Mouse (Mus musculus) embryonic fibroblast, embryonic 13.5 days (primary cell): ENCODE results near the gene Lamc3.

Experiments
- CTCF ChIP-seq: IDR thresholded peaks from 2 replicates; pipeline ENCODE4 v1.5.1; 2011; ENCODE audit warnings: mild to moderate bottlenecking, control low read depth, low read length, moderate library complexity, borderline replicate concordance; ENCODE audit not compliant: insufficient read depth
- POLR2A ChIP-seq: IDR thresholded peaks from 2 replicates; pipeline ENCODE4 v1.6.1; 2011; ENCODE audit warnings: low read depth, mild to moderate bottlenecking, control low read depth, low read length, moderate library complexity

- TF ChIP-seq CTCF (no peak), POLR2A (no peak)
Observed at GRCm38 (mm10) chr2:31894221-31894870, 7.3 kb downstream of the Lamc3 start.
